ENCODE assay signal across 24 mouse cellular contexts in genomic region chr11:77511336-77511735, GRCm38 (mm10). TPM values are rescaled to one million over a fixed set of nuclear protein-coding genes. Genes with fewer than 3 reads are reported as not detected.
"Had no signal": no experiment of that assay in that cellular context is flagged by ENCODE, and none has a peak within 500 bp of the region (broad histone marks: within the 10 kb centered on the region; RNA-seq: fewer than 3 reads in every experiment).

No protein-coding gene starts in this region.

- ATAC-seq: liver, postnatal 0 days; lung, postnatal 0 days; midbrain, embryonic 15.5 days had no signal

- DNase-seq: kidney, adult 11 months; kidney, postnatal 10 days; kidney, postnatal 4 days; liver, embryonic 13.5 days; liver, postnatal 0 days; retina, postnatal 1 day; right cerebral cortex, postnatal 4 days; spleen, adult 18-20 months had no signal

- H3K9ac ChIP-seq: liver, postnatal 0 days; midbrain, embryonic 15.5 days had no signal

- H3K27ac ChIP-seq: layer of hippocampus, adult 2 months; liver, embryonic 13.5 days; macrophage; midbrain, embryonic 15.5 days; neural tube, embryonic 13.5 days had no signal

- H3K4me2 ChIP-seq: liver, embryonic 13.5 days; midbrain, embryonic 11.5 days; midbrain, embryonic 15.5 days had no signal

- H3K4me3 ChIP-seq: layer of hippocampus, adult 2 months; liver, embryonic 13.5 days; midbrain, embryonic 15.5 days; neural tube, embryonic 13.5 days had no signal

- H3K9me3 ChIP-seq: liver, embryonic 13.5 days; megakaryocyte, embryonic 14.5 days; midbrain, embryonic 15.5 days; neural tube, embryonic 13.5 days had no signal

RNA-seq across cellular contexts. Expression of gene Trp53i13, which starts 4.4 kb away (rescaled TPM):
- total RNA-seq: monocyte, adult 5-6 weeks had no signal

RNA-seq across cellular contexts. Expression of gene Gm10392, which starts 7.7 kb away (rescaled TPM):
- total RNA-seq: layer of hippocampus, adult 2 months; layer of hippocampus, postnatal 10 days; left cerebral cortex, postnatal 10 days; monocyte, adult 5-6 weeks had no signal
- polyA plus RNA-seq: intestine, embryonic 14.5 days; kidney, embryonic 14.5 days; limb, embryonic 11.5 days; macrophage; midbrain, embryonic 15.5 days; stomach, embryonic 14.5 days; testis, adult 2 months; urinary bladder, adult 2 months had no signal

RNA-seq across cellular contexts. Expression of gene Ankrd13b, which starts 21.9 kb away (rescaled TPM):
- total RNA-seq: monocyte, adult 5-6 weeks had no signal
